Mouse (Mus musculus) hindbrain, embryonic 11.5 days (tissue): ENCODE results near the gene Thumpd2. TPM values are rescaled to one million over a fixed set of nuclear protein-coding genes. Genes with fewer than 3 reads are reported as not detected.
A peak's percentile ranks its signal among the peaks of the same experiment; 100 is the strongest.

ENCODE experiments used
- ATAC-seq: fragments of 200-750 bp; cut with Nextera tagmentation; 2 replicates; pipeline ENCODE4 v1.8.0; 2017; ENCODE audit warnings: mild to moderate bottlenecking, moderate TSS enrichment, moderate library complexity; ENCODE audit not compliant: low FRiP score
- DNase-seq: peaks from one replicate; pipeline ENCODE4 v3.0.0-alpha.2; 2015; ENCODE audit warnings: low spot score
- H3K27ac ChIP-seq: fragments of 300-500 bp; sonication (generic); 2 replicates; pipeline ENCODE4 v1.5.1; 2014; ENCODE audit warnings: mild to moderate bottlenecking, low read depth, low read length
- H3K27me3 ChIP-seq: fragments of 300-500 bp; sonication (generic); 2 replicates; pipeline ENCODE4 v1.6.1; 2014; ENCODE audit warnings: mild to moderate bottlenecking, low read length, moderate library complexity, mixed read lengths; ENCODE audit not compliant: control insufficient read depth, insufficient read depth
- H3K36me3 ChIP-seq: fragments of 300-500 bp; sonication (generic); 2 replicates; pipeline ENCODE4 v1.6.1; 2014; ENCODE audit warnings: mild to moderate bottlenecking, low read length, moderate library complexity, mixed read lengths; ENCODE audit not compliant: control insufficient read depth, insufficient read depth
- H3K4me1 ChIP-seq: fragments of 300-500 bp; sonication (generic); replicated peaks from 2 replicates; pipeline ENCODE4 v1.6.1; 2014; ENCODE audit warnings: low read length, mixed read lengths; ENCODE audit not compliant: control insufficient read depth, insufficient read depth
- H3K4me2 ChIP-seq: fragments of 300-500 bp; sonication (generic); replicated peaks from 2 replicates; pipeline ENCODE4 v1.6.1; 2014; ENCODE audit warnings: mild to moderate bottlenecking, low read depth, low read length
- H3K4me3 ChIP-seq: fragments of 300-500 bp; sonication (generic); 2 replicates; pipeline ENCODE4 v1.5.1; 2014; ENCODE audit warnings: low read depth, low read length
- H3K9ac ChIP-seq: fragments of 300-500 bp; sonication (generic); 2 replicates; pipeline ENCODE4 v1.6.1; 2014; ENCODE audit warnings: low read depth, low read length
- H3K9me3 ChIP-seq: fragments of 300-500 bp; sonication (generic); 2 replicates; pipeline ENCODE4 v1.6.1; 2016; ENCODE audit warnings: low read length; ENCODE audit not compliant: control insufficient read depth
- WGBS: fragments of 180-500 bp; shearing (Covaris S2); extraction: QIAGEN DNeasy Blood & Tissue Kit; methylation state at CpG from one replicate; pipeline ENCODE4 v1.1.7; 2014; 5-methylcytosine and 5-hydroxymethylcytosine counted together
- polyA plus RNA-seq: library from polyadenylated mRNA; unstranded; fragments of >200 nt; fragmentation: Nextera tagmentation; extraction: Ambion mirVana; gene quantifications from 2 replicates; pipeline ENCODE4 v1.2.1, GENCODE M21; 2014

Thumpd2 gene
- polyA plus RNA-seq, 1 experiment from 2014 or later, result 12.5 TPM

- Histone ChIP-seq H3K4me2 (no peak overlapping the region), H3K9me3 (no peaks in the 10 kb centered on the region), H3K9ac (no peak overlapping the region), H3K36me3 (no peaks in the 10 kb centered on the region), H3K4me3 (no peak overlapping the region), H3K27ac (no peak overlapping the region), H3K27me3 (no peaks in the 10 kb centered on the region), H3K4me1 (no peaks in the 10 kb centered on the region)
- no peak for ATAC-seq
- no peak for DNase-seq
- WGBS, result 84% methylated on average over 3 of the region's 3 CpGs
These were observed 20.5 kb downstream of the Thumpd2 start for GRCm38 (mm10) chr17:81044356-81044755.

DNA sequence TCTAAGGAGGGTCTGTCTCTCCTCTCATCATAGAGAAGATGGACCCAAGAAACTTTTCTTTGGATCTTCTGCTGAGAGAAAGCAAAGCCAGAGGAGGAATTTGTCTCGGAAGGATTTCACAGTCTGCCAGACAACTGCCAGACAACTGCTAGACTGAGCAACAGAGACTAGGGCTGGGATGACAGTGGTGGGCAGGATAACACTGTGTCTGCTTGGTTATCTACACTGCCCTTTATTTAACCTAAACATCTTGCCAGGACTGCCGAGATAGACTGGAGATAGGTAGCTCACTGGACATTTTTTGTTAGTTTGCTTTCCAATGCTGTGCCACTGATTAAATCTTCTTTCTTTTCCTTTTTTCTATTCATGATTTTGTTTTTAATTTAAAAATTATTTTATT lies 23.2 kb downstream of the Thumpd2 start:
- ATAC-seq (no peak), DNase-seq (no peak)
- Histone ChIP-seq H3K36me3 (no peaks in the 10 kb centered on the region), H3K4me3 (no peak overlapping the region), H3K9me3 (no peaks in the 10 kb centered on the region), H3K27ac (no peak overlapping the region), H3K4me2 (no peak overlapping the region), H3K4me1 (no peaks in the 10 kb centered on the region), H3K27me3 (no peaks in the 10 kb centered on the region), H3K9ac (no peak overlapping the region)
- WGBS, result 83% methylated on average over 2 of the region's 2 CpGs

GRCm38 (mm10) chr17:81038707-81039408 lies 26.0 kb downstream of the Thumpd2 start:
- no peak overlapping the region for H3K4me3 ChIP-seq
- no peak overlapping the region for H3K27ac ChIP-seq
- no peak overlapping the region for H3K4me2 ChIP-seq
- H3K27me3 ChIP-seq, result no peaks in the 10 kb centered on the region
- H3K9ac ChIP-seq, result no peak overlapping the region
- H3K4me1 ChIP-seq, result no peaks in the 10 kb centered on the region
- ATAC-seq (no peak), DNase-seq (no peak)
- H3K9me3 ChIP-seq, result no peaks in the 10 kb centered on the region
- WGBS, result 87% methylated on average over 2 of the region's 2 CpGs
- no peaks in the 10 kb centered on the region for H3K36me3 ChIP-seq

GRCm38 (mm10) chr17:81035354-81035753 lies 29.5 kb downstream of the Thumpd2 start:
- no peak for ATAC-seq
- 89% methylated on average over 5 of the region's 5 CpGs for WGBS
- H3K36me3 ChIP-seq, result no peaks in the 10 kb centered on the region

DNA sequence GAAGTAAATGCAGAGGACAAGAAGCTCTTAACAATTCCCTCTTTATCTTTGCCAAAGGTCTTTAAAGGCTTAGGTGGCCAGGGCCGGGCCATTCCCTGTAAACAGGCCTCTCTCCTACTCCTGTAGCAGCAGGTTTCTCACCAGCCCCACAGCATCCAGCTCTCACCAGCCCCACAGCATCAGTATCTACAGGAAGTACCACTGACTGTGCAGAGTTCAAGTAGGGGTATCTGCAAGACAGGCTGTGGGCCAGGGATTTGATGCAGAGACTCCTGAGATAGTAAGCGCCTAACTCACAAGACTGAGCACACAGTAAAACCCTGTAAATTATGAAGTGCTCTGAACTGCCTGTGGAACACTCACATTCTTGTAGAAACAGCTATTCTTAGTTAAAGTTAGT lies 31.9 kb downstream of the Thumpd2 start:
- 77% methylated on average over 2 of the region's 2 CpGs for WGBS
- no peaks in the 10 kb centered on the region for H3K9me3 ChIP-seq
- no peak overlapping the region for H3K27ac ChIP-seq
- H3K36me3 ChIP-seq, result no peaks in the 10 kb centered on the region; the same call in 1 of the 2 replicates
- H3K4me3 ChIP-seq, result no peak overlapping the region
- no peak for ATAC-seq
- H3K9ac ChIP-seq, result no peak overlapping the region
- no peak overlapping the region for H3K4me2 ChIP-seq
- no peak for DNase-seq
- no peaks in the 10 kb centered on the region for H3K4me1 ChIP-seq
- no peaks in the 10 kb centered on the region for H3K27me3 ChIP-seq

More at GRCm38 (mm10) chr17:81035354-81035753, 29.5 kb downstream of the Thumpd2 start:
- no peaks in the 10 kb centered on the region for H3K4me1 ChIP-seq
- no peak overlapping the region for H3K27ac ChIP-seq
- no peaks in the 10 kb centered on the region for H3K27me3 ChIP-seq
- no peak overlapping the region for H3K4me3 ChIP-seq
- H3K4me2 ChIP-seq, result no peak overlapping the region
- no peak overlapping the region for H3K9ac ChIP-seq
- DNase-seq, result no peak
- H3K9me3 ChIP-seq, result no peaks in the 10 kb centered on the region

GRCm38 (mm10) chr17:81031830-81032442 lies 32.9 kb downstream of the Thumpd2 start:
- no peaks in the 10 kb centered on the region for H3K9me3 ChIP-seq
- no peaks in the 10 kb centered on the region for H3K4me1 ChIP-seq
- no peak overlapping the region for H3K27ac ChIP-seq
- no peaks in the 10 kb centered on the region for H3K27me3 ChIP-seq
- DNase-seq, result no peak
- no peak overlapping the region for H3K4me2 ChIP-seq
- H3K36me3 ChIP-seq, result no peaks in the 10 kb centered on the region; the same call in 1 of the 2 replicates
- 94% methylated on average over 3 of the region's 3 CpGs for WGBS
- H3K9ac ChIP-seq, result no peak overlapping the region
- ATAC-seq, result no peak
- no peak overlapping the region for H3K4me3 ChIP-seq

- Histone ChIP-seq H3K36me3 (no peaks in the 10 kb centered on the region; the same call in 1 of the 2 replicates), H3K4me3 (no peak overlapping the region), H3K27me3 (no peaks in the 10 kb centered on the region), H3K9ac (0 out of 2 replicates have a peak overlapping the region, but pooled peaks have one; percentile 7), H3K9me3 (no peaks in the 10 kb centered on the region), H3K4me1 (no peaks in the 10 kb centered on the region), H3K4me2 (no peak overlapping the region), H3K27ac (no peak overlapping the region)
- 91% methylated on average over 6 of the region's 6 CpGs for WGBS
- ATAC-seq (no peak), DNase-seq (no peak)
These were observed 37.6 kb downstream of the Thumpd2 start for GRCm38 (mm10) chr17:81027331-81027730.

- Histone ChIP-seq H3K9me3 (no peaks in the 10 kb centered on the region), H3K36me3 (no peaks in the 10 kb centered on the region), H3K4me1 (no peaks in the 10 kb centered on the region), H3K4me3 (no peak overlapping the region), H3K9ac (no peak overlapping the region), H3K4me2 (no peak overlapping the region), H3K27me3 (no peaks in the 10 kb centered on the region), H3K27ac (no peak overlapping the region)
- 39% methylated on average over 1 of the region's 1 CpGs for WGBS
- DNase-seq (no peak), ATAC-seq (peak; percentile 23; the same call in 1 of the 2 replicates)
These were observed 47.8 kb downstream of the Thumpd2 start for GRCm38 (mm10) chr17:81017132-81017531.
